Mouse (Mus musculus): ENCODE measurements around the gene Mroh2a. TPM values are rescaled to one million over a fixed set of nuclear protein-coding genes. Genes with fewer than 3 reads are reported as not detected.
A peak's percentile ranks its signal among the peaks of the same experiment; 100 is the strongest.

The Mroh2a gene
- polyA plus RNA-seq, 1 experiment from 2014 or later, result 0.90 TPM

GRCm38 (mm10) chr1:88291409-88292005, 64.7 kb downstream of the Mroh2a start:
- Histone ChIP-seq H3K27ac (no peak overlapping the region), H3K4me3 (no peak overlapping the region), H3K9ac (no peak overlapping the region), H3K9me3 (peaks cover 12% of the 10 kb centered on the region; the same call in 1 of the 2 replicates), H3K4me1 (no peaks in the 10 kb centered on the region), H3K36me3 (no peaks in the 10 kb centered on the region), H3K4me2 (no peak overlapping the region), H3K27me3 (no peaks in the 10 kb centered on the region)
- 55% methylated on average over 3 of the region's 3 CpGs for WGBS
- no peak for ATAC-seq (ENCODE audit: borderline replicate concordance, extremely low read depth, low FRiP score, low TSS enrichment)

- Histone ChIP-seq H3K4me3 (no peak overlapping the region), H3K9ac (no peak overlapping the region), H3K36me3 (no peaks in the 10 kb centered on the region), H3K27ac (no peak overlapping the region), H3K9me3 (peaks cover 12% of the 10 kb centered on the region; the same call in 1 of the 2 replicates), H3K4me2 (no peak overlapping the region), H3K27me3 (no peaks in the 10 kb centered on the region), H3K4me1 (no peaks in the 10 kb centered on the region)
- 52% methylated on average over 2 of the region's 2 CpGs for WGBS
- no peak for ATAC-seq (ENCODE audit: borderline replicate concordance, extremely low read depth, low FRiP score, low TSS enrichment)
These were observed 65.3 kb downstream of the Mroh2a start for GRCm38 (mm10) chr1:88292057-88292456.

GRCm38 (mm10) chr1:88294650-88295049, 67.9 kb downstream of the Mroh2a start:
- no peak for ATAC-seq (ENCODE audit: borderline replicate concordance, extremely low read depth, low FRiP score, low TSS enrichment)
- Histone ChIP-seq H3K9me3 (peaks cover 17% of the 10 kb centered on the region; the same call in 1 of the 2 replicates), H3K9ac (no peak overlapping the region), H3K36me3 (no peaks in the 10 kb centered on the region), H3K4me3 (no peak overlapping the region), H3K27me3 (no peaks in the 10 kb centered on the region), H3K4me2 (no peak overlapping the region), H3K4me1 (no peaks in the 10 kb centered on the region), H3K27ac (no peak overlapping the region)
- WGBS, result 18% methylated on average over 1 of the region's 1 CpGs

- no peaks in the 10 kb centered on the region for H3K36me3 ChIP-seq
- no peak overlapping the region for H3K4me2 ChIP-seq
- no peak overlapping the region for H3K9ac ChIP-seq
- WGBS, result 70% methylated on average over 4 of the region's 4 CpGs
- peaks cover 21% of the 10 kb centered on the region for H3K9me3 ChIP-seq
- ATAC-seq (ENCODE audit: borderline replicate concordance, extremely low read depth, low FRiP score, low TSS enrichment), result peak; percentile 10; the same call in 1 of the 2 replicates
- no peaks in the 10 kb centered on the region for H3K27me3 ChIP-seq
- H3K4me3 ChIP-seq, result no peak overlapping the region
- H3K27ac ChIP-seq, result no peak overlapping the region
- H3K4me1 ChIP-seq, result no peaks in the 10 kb centered on the region
These were observed 69.6 kb downstream of the Mroh2a start for GRCm38 (mm10) chr1:88296171-88296920.

GRCm38 (mm10) chr1:88297480-88298258, 70.9 kb downstream of the Mroh2a start:
- WGBS, result 63% methylated on average over 7 of the region's 7 CpGs
- no peaks in the 10 kb centered on the region for H3K36me3 ChIP-seq
- peaks cover 26% of the 10 kb centered on the region for H3K9me3 ChIP-seq
- H3K9ac ChIP-seq, result no peak overlapping the region
- H3K4me3 ChIP-seq, result no peak overlapping the region
- H3K4me2 ChIP-seq, result no peak overlapping the region
- no peaks in the 10 kb centered on the region for H3K27me3 ChIP-seq
- ATAC-seq (ENCODE audit: borderline replicate concordance, extremely low read depth, low FRiP score, low TSS enrichment), result no peak
- no peaks in the 10 kb centered on the region for H3K4me1 ChIP-seq
- H3K27ac ChIP-seq, result no peak overlapping the region

- H3K27ac ChIP-seq, result no peak overlapping the region
- no peak for ATAC-seq (ENCODE audit: borderline replicate concordance, extremely low read depth, low FRiP score, low TSS enrichment)
- no peaks in the 10 kb centered on the region for H3K36me3 ChIP-seq
- H3K9ac ChIP-seq, result no peak overlapping the region
- no peaks in the 10 kb centered on the region for H3K27me3 ChIP-seq
- peaks cover 28% of the 10 kb centered on the region for H3K9me3 ChIP-seq
- 57% methylated on average over 4 of the region's 4 CpGs for WGBS
- no peaks in the 10 kb centered on the region for H3K4me1 ChIP-seq
- H3K4me2 ChIP-seq, result no peak overlapping the region
- no peak overlapping the region for H3K4me3 ChIP-seq
These were observed 72.1 kb downstream of the Mroh2a start for GRCm38 (mm10) chr1:88298686-88299528.

- Histone ChIP-seq H3K27ac (no peak overlapping the region), H3K27me3 (no peaks in the 10 kb centered on the region), H3K36me3 (no peaks in the 10 kb centered on the region), H3K9ac (no peak overlapping the region), H3K4me3 (no peak overlapping the region), H3K9me3 (peaks cover 28% of the 10 kb centered on the region), H3K4me1 (no peaks in the 10 kb centered on the region), H3K4me2 (no peak overlapping the region)
- ATAC-seq (ENCODE audit: borderline replicate concordance, extremely low read depth, low FRiP score, low TSS enrichment), result no peak
- whole genome bisulfite sequencing, result 78% methylated on average over 2 of the region's 2 CpGs
These were observed 72.8 kb downstream of the Mroh2a start for GRCm38 (mm10) chr1:88299529-88299945.

GRCm38 (mm10) chr1:88300301-88301050, 73.7 kb downstream of the Mroh2a start:
- Histone ChIP-seq H3K9me3 (peaks cover 28% of the 10 kb centered on the region), H3K36me3 (no peaks in the 10 kb centered on the region)
- 40% methylated on average over 5 of the region's 5 CpGs for WGBS

GRCm38 (mm10) chr1:88301121-88302014, 74.6 kb downstream of the Mroh2a start:
- ATAC-seq (ENCODE audit: borderline replicate concordance, extremely low read depth, low FRiP score, low TSS enrichment), result peak; percentile 19

More at GRCm38 (mm10) chr1:88300301-88301050, 73.7 kb downstream of the Mroh2a start:
- no peaks in the 10 kb centered on the region for H3K4me1 ChIP-seq
- H3K4me3 ChIP-seq, result no peak overlapping the region
- H3K27me3 ChIP-seq, result no peaks in the 10 kb centered on the region
- no peak overlapping the region for H3K4me2 ChIP-seq
- ATAC-seq (ENCODE audit: borderline replicate concordance, extremely low read depth, low FRiP score, low TSS enrichment), result 0 out of 2 replicates have a peak, but pooled peaks have one; percentile 7
- no peak overlapping the region for H3K27ac ChIP-seq
- H3K9ac ChIP-seq, result no peak overlapping the region

GRCm38 (mm10) chr1:88302057-88302740, 75.4 kb downstream of the Mroh2a start:
- no peak overlapping the region for H3K27ac ChIP-seq
- ATAC-seq (ENCODE audit: borderline replicate concordance, extremely low read depth, low FRiP score, low TSS enrichment), result no peak
- H3K27me3 ChIP-seq, result no peaks in the 10 kb centered on the region
- H3K36me3 ChIP-seq, result no peaks in the 10 kb centered on the region
- H3K9me3 ChIP-seq, result peaks cover 39% of the 10 kb centered on the region
- 61% methylated on average over 14 of the region's 14 CpGs for WGBS
- no peak overlapping the region for H3K9ac ChIP-seq
- no peaks in the 10 kb centered on the region for H3K4me1 ChIP-seq
- H3K4me3 ChIP-seq, result no peak overlapping the region
- no peak overlapping the region for H3K4me2 ChIP-seq

More at GRCm38 (mm10) chr1:88301121-88302014, 74.6 kb downstream of the Mroh2a start:
- 65% methylated on average over 9 of the region's 9 CpGs for WGBS
- H3K9me3 ChIP-seq, result peaks cover 33% of the 10 kb centered on the region
- no peak overlapping the region for H3K9ac ChIP-seq
- no peak overlapping the region for H3K27ac ChIP-seq
- H3K27me3 ChIP-seq, result no peaks in the 10 kb centered on the region
- no peak overlapping the region for H3K4me3 ChIP-seq
- H3K4me2 ChIP-seq, result no peak overlapping the region
- no peaks in the 10 kb centered on the region for H3K4me1 ChIP-seq
- no peaks in the 10 kb centered on the region for H3K36me3 ChIP-seq
